Mouse (Mus musculus) spleen, adult 2 months (tissue): Measurements from ENCODE around the gene Lce1f.

Experiments
- CTCF ChIP-seq: fragments of 200-500 bp; IDR thresholded peaks from 2 replicates; pipeline ENCODE4 v1.5.1; 2011; ENCODE audit warnings: mild to moderate bottlenecking, inconsistent platforms; ENCODE audit not compliant: insufficient read depth, insufficient read length, insufficient replicate concordance; ENCODE audit errors: extremely low read depth
- POLR2A ChIP-seq: fragments of 200-500 bp; IDR thresholded peaks from 2 replicates; pipeline ENCODE4 v1.6.1; 2011; ENCODE audit warnings: low read depth, low read length, inconsistent platforms

DNA sequence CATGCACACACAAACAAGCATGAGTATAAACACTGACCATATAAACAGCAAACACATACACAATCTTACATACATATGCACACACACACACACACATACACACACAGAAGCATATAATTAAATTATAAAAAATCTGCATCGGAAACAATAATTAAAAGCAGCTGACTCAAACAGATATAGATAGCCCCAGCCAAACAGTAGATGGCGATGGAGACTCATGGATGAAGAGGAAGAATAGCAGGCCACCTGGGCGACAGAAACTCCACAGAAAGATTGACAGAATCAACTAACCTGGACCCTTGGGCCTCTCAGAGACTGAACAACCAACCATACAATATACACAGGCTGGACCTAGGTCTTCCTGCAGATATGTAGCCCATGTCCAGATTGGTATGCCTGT, 33.0 kb upstream of the Lce1f start:
- TF ChIP-seq POLR2A (no peak), CTCF (no peak)
